Mouse (Mus musculus) small intestine, adult 2 months (tissue): ENCODE data around the gene Zfp423. TPM values are rescaled to one million over a fixed set of nuclear protein-coding genes. Genes with fewer than 3 reads are reported as not detected.

ENCODE experiments used
- H3K27ac ChIP-seq: fragments of 200-500 bp; 2 replicates; pipeline ENCODE4 v1.5.1; 2012; ENCODE audit warnings: low read depth, low read length, control low read depth, inconsistent platforms; ENCODE audit not compliant: insufficient read depth
- H3K27me3 ChIP-seq: fragments of 200-500 bp; 2 replicates; pipeline ENCODE4 v1.6.1; 2012; ENCODE audit warnings: mild to moderate bottlenecking, moderate library complexity, low read length, inconsistent platforms; ENCODE audit not compliant: control insufficient read depth, insufficient read depth
- H3K36me3 ChIP-seq: fragments of 200-500 bp; 2 replicates; pipeline ENCODE4 v1.6.1; 2012; ENCODE audit warnings: mild to moderate bottlenecking, low read length, control low read depth, inconsistent platforms; ENCODE audit not compliant: control insufficient read depth, insufficient read depth
- H3K4me1 ChIP-seq: fragments of 200-500 bp; 2 replicates; pipeline ENCODE4 v1.6.1; 2012; ENCODE audit warnings: low read length, inconsistent platforms, mixed read lengths; ENCODE audit not compliant: control insufficient read depth, insufficient read depth, insufficient read length
- H3K4me3 ChIP-seq: fragments of 200-500 bp; 2 replicates; pipeline ENCODE4 v1.5.1; 2012; ENCODE audit warnings: low read depth, mild to moderate bottlenecking, control low read depth, inconsistent platforms, low read length, moderate library complexity
- CTCF ChIP-seq: fragments of 200-500 bp; IDR thresholded peaks from 2 replicates; pipeline ENCODE4 v1.5.1; 2012; ENCODE audit warnings: low read depth, mild to moderate bottlenecking, control low read depth, inconsistent platforms, low read length, moderate library complexity, mixed read lengths; ENCODE audit not compliant: insufficient replicate concordance, insufficient read length; ENCODE audit errors: extremely low read depth
- POLR2A ChIP-seq: fragments of 200-500 bp; IDR thresholded peaks from 2 replicates; pipeline ENCODE4 v1.6.1; 2012; ENCODE audit warnings: low read depth, mild to moderate bottlenecking, control low read depth, inconsistent platforms, low read length, moderate library complexity
- whole genome bisulfite sequencing: fragments of 180-500 bp; shearing (Covaris S2); methylation state at CpG from one replicate; pipeline ENCODE4 v1.1.7; 2018; 5-methylcytosine and 5-hydroxymethylcytosine counted together
- polyA plus RNA-seq: library from polyadenylated mRNA; depleted of rRNA; stranded (reverse); fragments of >200 nt; gene quantifications from 2 replicates; pipeline ENCODE4 v1.2.3, GENCODE M21; 2012; rRNA removed

Zfp423 gene
- polyA plus RNA-seq: 1.4 and 2.3 TPM in 2 replicates

- peak within 1 kb of the TSS; percentile 47; the same call in 1 of the 2 replicates for H3K27ac ChIP-seq
- H3K27me3 ChIP-seq: peaks cover 71% of the 10 kb centered on the region
- WGBS: 1% methylated on average over 32 of the region's 48 CpGs
- H3K4me3 ChIP-seq: peak within 1 kb of the TSS; percentile 88
- H3K36me3 ChIP-seq: no peaks in the 10 kb centered on the region
- no peaks in the 10 kb centered on the region; the same call in 1 of the 2 replicates for H3K4me1 ChIP-seq
- no peak for TF ChIP-seq POLR2A
- TF ChIP-seq CTCF: no peak
Measured at GRCm38 (mm10) chr8:87959320-87959920, at the start of gene Zfp423. Zfp423 (minus strand) TSS chr8:87959595.

GRCm38 (mm10) chr8:88006811-88007210 lies 47.4 kb upstream of the Zfp423 start:
- Histone ChIP-seq H3K4me3 (no peak overlapping the region), H3K36me3 (no peaks in the 10 kb centered on the region), H3K4me1 (no peaks in the 10 kb centered on the region), H3K27me3 (no peaks in the 10 kb centered on the region), H3K27ac (no peak overlapping the region)
- TF ChIP-seq CTCF: no peak
- TF ChIP-seq POLR2A: no peak
- WGBS: 80% methylated on average over 5 of the region's 5 CpGs

- 10% methylated on average over 5 of the region's 5 CpGs for WGBS
- no peak for TF ChIP-seq CTCF
- TF ChIP-seq POLR2A: no peak
- Histone ChIP-seq H3K4me3 (no peak overlapping the region), H3K36me3 (no peaks in the 10 kb centered on the region), H3K27ac (no peak overlapping the region), H3K27me3 (no peaks in the 10 kb centered on the region), H3K4me1 (no peaks in the 10 kb centered on the region)
Measured at GRCm38 (mm10) chr8:87984778-87985177, 25.4 kb upstream of the Zfp423 start.

- no peak for TF ChIP-seq CTCF
- TF ChIP-seq POLR2A: no peak
- Histone ChIP-seq H3K4me1 (no peaks in the 10 kb centered on the region), H3K27me3 (no peaks in the 10 kb centered on the region), H3K4me3 (no peak overlapping the region), H3K27ac (no peak overlapping the region), H3K36me3 (no peaks in the 10 kb centered on the region)
- 29% methylated on average over 8 of the region's 8 CpGs for WGBS
Measured at GRCm38 (mm10) chr8:87984032-87984431, 24.6 kb upstream of the Zfp423 start.

GRCm38 (mm10) chr8:87982936-87983335 lies 23.5 kb upstream of the Zfp423 start:
- WGBS: 88% methylated on average over 4 of the region's 4 CpGs
- no peak for TF ChIP-seq CTCF
- TF ChIP-seq POLR2A: no peak
- Histone ChIP-seq H3K27me3 (no peaks in the 10 kb centered on the region), H3K4me3 (no peak overlapping the region), H3K36me3 (no peaks in the 10 kb centered on the region), H3K27ac (no peak overlapping the region), H3K4me1 (no peaks in the 10 kb centered on the region)

- 65% methylated on average over 1 of the region's 1 CpGs for WGBS
- Histone ChIP-seq H3K36me3 (no peaks in the 10 kb centered on the region), H3K4me3 (no peak overlapping the region), H3K27me3 (peaks cover 6% of the 10 kb centered on the region; the same call in 1 of the 2 replicates), H3K27ac (no peak overlapping the region), H3K4me1 (no peaks in the 10 kb centered on the region)
- no peak for TF ChIP-seq POLR2A
- TF ChIP-seq CTCF: no peak
Measured at GRCm38 (mm10) chr8:87975466-87975809, 16.0 kb upstream of the Zfp423 start.

- WGBS: 11% methylated on average over 24 of the region's 24 CpGs
- Histone ChIP-seq H3K4me3 (no peak overlapping the region), H3K36me3 (no peaks in the 10 kb centered on the region), H3K27ac (no peak overlapping the region), H3K27me3 (peaks cover 6% of the 10 kb centered on the region; the same call in 1 of the 2 replicates), H3K4me1 (no peaks in the 10 kb centered on the region)
- TF ChIP-seq CTCF (no peak), POLR2A (no peak)
Measured at GRCm38 (mm10) chr8:87974759-87975465, 15.5 kb upstream of the Zfp423 start.
